Mouse (Mus musculus) embryo, embryonic 10.5 days (tissue): ENCODE results near the gene Gm17455.

Experiments used
- DNase-seq: peaks from one replicate; pipeline ENCODE4 v3.0.0-alpha.2; 2015; ENCODE audit warnings: low spot score

The Gm17455 gene

DNA sequence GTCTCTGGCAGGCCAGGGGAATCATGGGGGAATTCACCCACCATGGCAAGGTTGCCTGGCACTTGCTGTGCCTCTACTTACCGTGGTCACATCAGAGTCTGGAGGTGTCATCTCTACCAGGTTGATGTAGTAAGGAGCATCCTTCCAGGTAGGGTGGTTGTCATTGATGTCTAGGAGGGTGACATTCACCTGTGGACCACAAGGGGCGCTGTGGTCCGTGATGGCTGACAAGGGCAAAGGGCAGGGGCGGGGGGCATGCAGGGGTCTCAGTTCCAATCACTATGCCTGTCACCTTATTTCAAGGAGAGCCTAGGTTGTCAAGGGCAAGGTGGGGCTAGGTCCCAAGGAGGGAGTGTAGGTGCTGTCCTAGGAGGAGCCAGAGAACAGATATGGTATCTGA is 20.1 kb downstream of the Gm17455 start:
- peak; percentile 11 for DNase-seq

- DNase-seq = no peak
Measured at GRCm38 (mm10) chr10:60422756-60423155, 23.2 kb downstream of the Gm17455 start.

DNA sequence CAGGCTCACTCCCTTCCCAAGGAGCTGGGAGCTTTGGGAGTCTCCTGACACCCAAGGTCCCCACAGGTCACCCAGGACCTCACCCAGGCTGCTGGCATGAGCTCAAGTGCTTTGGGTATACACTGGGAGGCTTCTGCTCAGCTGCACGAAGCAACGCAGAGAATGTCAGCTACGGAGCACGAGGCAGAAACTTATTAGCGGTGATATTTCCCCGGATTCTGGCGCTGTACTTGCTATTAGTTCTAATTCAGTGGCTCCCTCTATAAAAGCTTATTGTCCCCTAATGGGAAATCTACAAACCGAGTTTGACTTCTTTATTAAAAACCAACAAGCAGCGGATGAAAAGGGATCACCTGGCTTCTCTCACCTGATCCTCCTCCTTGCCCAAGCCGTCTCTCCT is 30.5 kb downstream of the Gm17455 start:
- no peak for DNase-seq

- no peak for DNase-seq
Measured at GRCm38 (mm10) chr10:60430591-60430990, 31.1 kb downstream of the Gm17455 start.

GRCm38 (mm10) chr10:60432679-60433078 is 33.2 kb downstream of the Gm17455 start:
- DNase-seq = no peak

- no peak for DNase-seq
Measured at GRCm38 (mm10) chr10:60442321-60442720, 42.8 kb downstream of the Gm17455 start.

DNA sequence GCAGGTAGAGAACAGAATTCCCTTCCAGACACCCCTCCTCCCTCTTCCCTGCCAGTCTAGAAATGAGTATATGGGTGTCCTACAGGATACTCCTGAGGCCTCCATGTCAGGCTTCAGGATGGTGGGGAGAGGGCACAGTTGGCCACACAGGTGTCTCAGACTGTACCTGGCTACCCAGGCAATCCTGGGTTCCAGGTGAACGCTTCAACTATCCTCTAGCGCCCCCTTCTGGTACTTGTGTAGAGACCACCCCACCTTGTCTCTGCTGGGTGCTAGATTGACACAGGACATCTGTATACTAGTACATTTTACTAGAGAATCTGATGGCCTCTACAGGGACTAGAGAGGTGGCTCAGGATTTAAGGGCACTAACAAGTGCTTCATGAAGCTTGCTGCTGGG is 43.6 kb downstream of the Gm17455 start:
- no peak for DNase-seq

GRCm38 (mm10) chr10:60445031-60445593 is 45.6 kb downstream of the Gm17455 start:
- peak; percentile 87 for DNase-seq

DNA sequence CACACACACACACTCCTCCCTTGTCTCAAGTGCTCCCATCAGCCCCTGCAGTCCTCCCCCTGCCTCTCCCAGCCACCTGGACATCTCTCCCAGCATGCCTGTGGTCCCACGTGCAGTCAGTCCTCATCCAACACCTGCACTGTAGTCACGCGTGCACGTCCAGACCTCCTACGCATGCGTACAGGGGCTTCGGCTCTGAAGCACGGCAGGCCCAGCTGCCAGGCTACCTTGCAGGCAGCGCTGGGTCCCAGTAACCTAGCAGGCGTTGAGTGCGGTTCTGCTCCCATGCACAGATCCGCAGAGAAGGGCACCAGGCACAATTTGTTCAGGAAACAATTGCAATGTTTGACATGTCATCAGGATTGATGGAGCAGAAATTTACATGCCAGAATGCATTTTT is 47.7 kb downstream of the Gm17455 start:
- no peak for DNase-seq
